Mouse (Mus musculus) thymus, postnatal 4 days (tissue): Measurements from ENCODE around the gene Itprip.

ENCODE experiments used
- DNase-seq: peaks from one replicate; pipeline ENCODE4 v3.0.0; 2021

The Itprip gene

GRCm38 (mm10) chr19:47919126-47919965 is at the start of gene Itprip, which contains the start of gene Cfap43:
Gene Itprip, minus strand, starts transcription at chr19:47919299.
Gene Cfap43, minus strand, starts transcription at chr19:47919287.
- DNase-seq, result peak; percentile 84

GRCm38 (mm10) chr19:47958181-47958580 is 39.1 kb upstream of the Itprip start:
- no peak for DNase-seq

- no peak for DNase-seq
These were observed 34.1 kb upstream of the Itprip start for GRCm38 (mm10) chr19:47953169-47953568.

GRCm38 (mm10) chr19:47950946-47951345 is 31.8 kb upstream of the Itprip start:
- no peak for DNase-seq

GRCm38 (mm10) chr19:47946821-47947465 is 27.8 kb upstream of the Itprip start:
- no peak for DNase-seq

- DNase-seq, result no peak
These were observed 20.3 kb upstream of the Itprip start for GRCm38 (mm10) chr19:47939361-47939760.

- DNase-seq, result peak; percentile 90
These were observed 18.6 kb upstream of the Itprip start, which contains the start of gene Cfap58 for GRCm38 (mm10) chr19:47937443-47938406. Gene Cfap58, plus strand, starts transcription at chr19:47937675.

- DNase-seq, result no peak
These were observed 17.8 kb upstream of the Itprip start for GRCm38 (mm10) chr19:47936938-47937337.

- no peak for DNase-seq
These were observed 17.4 kb upstream of the Itprip start for GRCm38 (mm10) chr19:47936490-47936889.

- no peak for DNase-seq
These were observed 16.4 kb upstream of the Itprip start for GRCm38 (mm10) chr19:47935530-47935929.

- DNase-seq, result no peak
These were observed 15.6 kb upstream of the Itprip start for GRCm38 (mm10) chr19:47934636-47935238.

- DNase-seq, result no peak
These were observed 15.0 kb upstream of the Itprip start for GRCm38 (mm10) chr19:47934146-47934545.

GRCm38 (mm10) chr19:47931982-47932638 is 13.0 kb upstream of the Itprip start:
- peak; percentile 42 for DNase-seq

- DNase-seq, result no peak
These were observed 9.9 kb upstream of the Itprip start for GRCm38 (mm10) chr19:47929043-47929442.

- no peak for DNase-seq
These were observed 7.9 kb upstream of the Itprip start for GRCm38 (mm10) chr19:47927032-47927431.

GRCm38 (mm10) chr19:47925819-47926218 is 6.7 kb upstream of the Itprip start:
- no peak for DNase-seq

GRCm38 (mm10) chr19:47919966-47920375 is 872 bp upstream of the Itprip start:
- no peak for DNase-seq

- DNase-seq, result no peak
These were observed 521 bp downstream of the Itprip start for GRCm38 (mm10) chr19:47918455-47919101.

GRCm38 (mm10) chr19:47918016-47918415 is 1.1 kb downstream of the Itprip start:
- DNase-seq, result no peak

GRCm38 (mm10) chr19:47917396-47917795 is 1.7 kb downstream of the Itprip start:
- no peak for DNase-seq

- no peak for DNase-seq
These were observed 3.8 kb downstream of the Itprip start for GRCm38 (mm10) chr19:47915251-47915650.
